Mouse (Mus musculus) bone marrow macrophage, adult 2 months (primary cell): ENCODE data around the gene Art4. TPM values are rescaled to one million over a fixed set of nuclear protein-coding genes. Genes with fewer than 3 reads are reported as not detected.

Experiments
- H3K27ac ChIP-seq: 2 replicates; pipeline ENCODE4 v1.5.1; 2012; ENCODE audit warnings: low read depth, low read length; ENCODE audit not compliant: insufficient read depth
- H3K4me1 ChIP-seq: 2 replicates; pipeline ENCODE4 v1.6.1; 2012; ENCODE audit warnings: low read length; ENCODE audit not compliant: control insufficient read depth, insufficient read depth
- H3K4me3 ChIP-seq: 2 replicates; pipeline ENCODE4 v1.5.1; 2012; ENCODE audit warnings: mild to moderate bottlenecking, low read length, moderate library complexity; ENCODE audit not compliant: insufficient read depth
- CTCF ChIP-seq: IDR thresholded peaks from 2 replicates; pipeline ENCODE4 v1.5.1; 2012; ENCODE audit warnings: low read depth, mild to moderate bottlenecking, low read length, moderate library complexity
- POLR2A ChIP-seq: IDR thresholded peaks from 2 replicates; pipeline ENCODE4 v1.6.1; 2012; ENCODE audit warnings: mild to moderate bottlenecking, low read depth, low read length, borderline replicate concordance
- polyA plus RNA-seq: library from polyadenylated mRNA; stranded (reverse); fragments of >200 nt; gene quantifications from 2 replicates; pipeline ENCODE4 v1.2.4, GENCODE M21; 2012; ENCODE audit not compliant: missing spikeins, insufficient read depth, insufficient read length

Art4 gene
- polyA plus RNA-seq, 1 experiment = not detected

- no peak for TF ChIP-seq CTCF
- no peak for TF ChIP-seq POLR2A
- Histone ChIP-seq H3K4me1 (0 out of 2 replicates have a peak, but pooled peaks cover 2% of the 10 kb centered on the region), H3K4me3 (no peak within 1 kb of the TSS), H3K27ac (no peak within 1 kb of the TSS)
Measured at GRCm38 (mm10) chr6:136875670-136876069, 18.1 kb upstream of the Art4 start, which contains the start of gene Mgp. TSS of gene Mgp (minus strand) at chr6:136875823.

DNA sequence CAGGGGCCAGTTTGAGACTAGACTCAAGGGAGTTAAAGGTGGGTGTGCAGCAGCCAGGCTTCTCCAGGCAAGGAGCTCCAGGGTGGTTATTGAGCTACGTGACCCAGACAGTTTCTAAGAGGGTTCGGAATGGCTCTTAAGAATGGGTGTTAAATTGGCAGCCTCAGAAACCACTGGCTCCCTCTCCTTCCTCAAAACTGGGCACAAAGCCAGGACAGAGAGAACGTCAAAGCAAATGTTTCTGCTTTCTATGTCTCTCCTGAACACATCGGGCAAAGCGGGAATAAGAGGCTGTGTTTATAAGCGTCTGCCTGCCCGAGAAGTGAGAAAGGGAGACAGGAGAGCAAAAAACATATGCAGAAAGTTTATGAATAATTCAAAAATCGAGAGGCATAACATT lies 17.1 kb upstream of the Art4 start:
- Histone ChIP-seq H3K4me3 (no peak overlapping the region), H3K4me1 (0 out of 2 replicates have a peak, but pooled peaks cover 2% of the 10 kb centered on the region), H3K27ac (no peak overlapping the region)
- TF ChIP-seq CTCF = no peak
- no peak for TF ChIP-seq POLR2A

- TF ChIP-seq CTCF (no peak), POLR2A (no peak)
Measured at GRCm38 (mm10) chr6:136868921-136869320, 11.4 kb upstream of the Art4 start.

DNA sequence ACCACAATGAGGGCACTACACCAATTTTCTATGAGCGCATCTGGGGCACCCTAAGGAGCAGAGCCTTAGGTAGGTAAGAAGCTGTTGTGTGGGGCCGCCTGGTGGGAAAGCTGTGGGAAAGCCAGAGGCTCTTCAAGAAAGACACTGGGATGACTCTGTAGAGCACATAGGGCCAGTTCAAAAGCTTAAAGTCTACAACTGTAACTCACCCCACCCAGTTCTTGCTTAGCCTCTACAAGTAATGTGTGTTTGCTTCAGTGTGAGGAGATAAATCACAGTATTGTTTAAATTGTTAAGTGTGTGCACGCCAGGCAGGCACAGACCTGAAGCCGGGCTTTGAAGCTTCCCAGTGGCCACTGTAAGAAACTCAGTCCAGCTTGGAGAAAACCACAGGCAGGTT lies 8.6 kb upstream of the Art4 start:
- TF ChIP-seq POLR2A (no peak), CTCF (no peak)
- Histone ChIP-seq H3K4me1 (peaks cover 1% of the 10 kb centered on the region; the same call in 1 of the 2 replicates), H3K4me3 (no peak overlapping the region), H3K27ac (no peak overlapping the region)

More at GRCm38 (mm10) chr6:136868921-136869320, 11.4 kb upstream of the Art4 start:
- Histone ChIP-seq H3K4me1 (no peaks in the 10 kb centered on the region), H3K4me3 (no peak overlapping the region), H3K27ac (no peak overlapping the region)

- H3K27ac ChIP-seq = no peak overlapping the region
- peaks cover 2% of the 10 kb centered on the region; the same call in 1 of the 2 replicates for H3K4me1 ChIP-seq
- H3K4me3 ChIP-seq = no peak overlapping the region
- no peak for TF ChIP-seq CTCF
- no peak for TF ChIP-seq POLR2A
Measured at GRCm38 (mm10) chr6:136865360-136865759, 7.8 kb upstream of the Art4 start.

GRCm38 (mm10) chr6:136861020-136861419 lies 3.5 kb upstream of the Art4 start:
- no peak overlapping the region for H3K27ac ChIP-seq
- H3K4me3 ChIP-seq = no peak overlapping the region
- no peak for TF ChIP-seq POLR2A
- no peak for TF ChIP-seq CTCF
- H3K4me1 ChIP-seq = peaks cover 7% of the 10 kb centered on the region

- H3K4me1 ChIP-seq = peaks cover 11% of the 10 kb centered on the region
- H3K4me3 ChIP-seq = no peak overlapping the region
- TF ChIP-seq CTCF (no peak), POLR2A (no peak)
- no peak overlapping the region for H3K27ac ChIP-seq
Measured at GRCm38 (mm10) chr6:136858420-136858819, 887 bp upstream of the Art4 start.

- H3K4me1 ChIP-seq = peaks cover 11% of the 10 kb centered on the region
- no peak overlapping the region for H3K27ac ChIP-seq
- no peak overlapping the region for H3K4me3 ChIP-seq
- TF ChIP-seq POLR2A (no peak), CTCF (no peak)
Measured at GRCm38 (mm10) chr6:136857873-136858260, 334 bp upstream of the Art4 start.

DNA sequence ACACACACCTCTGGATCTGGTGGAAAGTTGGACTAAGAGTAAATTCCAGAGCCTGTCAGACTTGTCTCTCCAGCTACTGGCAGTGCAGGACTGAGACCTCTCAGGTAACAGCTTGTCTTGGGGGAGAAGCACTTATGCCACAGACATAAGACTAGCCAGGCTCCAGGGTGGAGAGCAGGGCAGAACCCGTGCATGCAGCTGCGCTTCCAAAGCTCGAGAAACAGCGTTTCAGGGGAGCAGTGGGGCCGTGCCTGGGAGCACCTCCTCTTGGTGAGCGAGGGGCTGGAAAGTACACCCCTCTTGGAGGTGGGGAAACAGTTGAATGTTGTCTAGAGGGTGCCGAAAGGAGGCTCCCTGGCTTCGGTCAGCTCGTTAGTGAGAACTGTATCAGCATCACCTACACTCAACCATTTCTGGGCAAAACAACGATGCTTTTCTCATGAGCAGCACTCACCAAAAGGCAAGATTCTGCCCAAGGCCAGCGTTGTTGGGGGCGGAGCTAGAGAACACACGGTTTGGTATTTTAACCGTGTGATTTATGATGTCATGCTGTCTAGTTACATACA lies 1.4 kb downstream of the Art4 start:
- TF ChIP-seq CTCF (no peak), POLR2A (no peak)
- peaks cover 10% of the 10 kb centered on the region for H3K4me1 ChIP-seq
- H3K4me3 ChIP-seq = no peak overlapping the region
- no peak overlapping the region for H3K27ac ChIP-seq

GRCm38 (mm10) chr6:136855183-136855582 lies 2.4 kb downstream of the Art4 start:
- H3K4me1 ChIP-seq = peaks cover 9% of the 10 kb centered on the region
- H3K27ac ChIP-seq = no peak overlapping the region
- TF ChIP-seq POLR2A (no peak), CTCF (no peak)
- no peak overlapping the region for H3K4me3 ChIP-seq

DNA sequence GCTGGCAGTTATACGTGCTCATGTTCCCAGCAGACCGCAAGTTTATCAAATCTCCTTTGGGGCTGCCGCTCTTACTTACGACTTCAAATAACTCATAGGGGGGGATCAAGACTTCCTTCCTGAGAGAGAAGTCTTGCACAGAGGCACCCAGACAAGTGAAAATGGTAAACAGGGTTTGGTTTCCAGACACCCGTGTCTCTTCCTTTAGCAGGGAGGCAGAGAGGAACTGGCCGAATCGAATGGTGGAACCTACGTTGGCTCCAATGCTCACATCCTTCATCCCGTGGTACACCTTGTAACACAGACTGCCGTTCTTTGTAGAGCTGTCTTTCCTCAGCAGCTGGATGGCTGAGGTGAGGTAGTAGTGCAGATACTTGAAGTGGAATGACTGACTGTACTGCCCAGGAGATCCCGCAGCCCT lies 3.2 kb downstream of the Art4 start:
- no peak overlapping the region for H3K4me3 ChIP-seq

More for the DNA sequence above, 3.2 kb downstream of the Art4 start:
- Histone ChIP-seq H3K4me1 (peaks cover 9% of the 10 kb centered on the region), H3K27ac (no peak overlapping the region)
- TF ChIP-seq CTCF (no peak), POLR2A (no peak)
